Mouse (Mus musculus): ENCODE measurements around the gene Sptan1. TPM values are rescaled to one million over a fixed set of nuclear protein-coding genes. Genes with fewer than 3 reads are reported as not detected.

The Sptan1 gene
- polyA plus RNA-seq, 1 experiment from 2014 or later, result 93.0 TPM

DNA sequence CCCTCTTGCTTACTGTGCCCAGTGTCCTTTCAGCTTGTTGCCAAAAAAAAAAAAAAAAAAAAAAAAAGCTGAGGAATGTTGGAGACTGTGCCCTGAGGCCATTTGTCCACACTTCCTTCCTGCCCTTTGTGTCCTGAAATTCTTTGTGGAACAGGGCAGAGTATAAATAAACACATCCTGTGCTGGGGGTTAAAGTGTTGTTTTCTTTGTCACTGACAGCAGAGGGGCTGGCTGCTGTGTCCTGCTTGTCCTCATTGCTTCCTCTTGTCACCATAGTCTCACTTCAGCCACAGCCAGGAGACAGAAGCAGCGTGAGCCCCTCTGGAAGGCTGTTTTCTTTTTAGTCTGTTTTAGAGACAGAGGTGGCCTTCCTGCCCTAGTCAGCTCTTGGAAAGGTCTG, 20.6 kb upstream of the Sptan1 start:
- Histone ChIP-seq H3K4me3 (ENCODE audit: low read length) (no peak overlapping the region), H3K9ac (ENCODE audit: low read length) (no peak overlapping the region), H3K27me3 (ENCODE audit: control insufficient read depth, insufficient read depth, low read length) (no peaks in the 10 kb centered on the region), H3K4me1 (ENCODE audit: control insufficient read depth, insufficient read depth, low read length) (no peaks in the 10 kb centered on the region), H3K4me2 (ENCODE audit: low read depth, low read length) (no peak overlapping the region), H3K9me3 (replicated peaks; ENCODE audit: control insufficient read depth, low read length) (no peaks in the 10 kb centered on the region), H3K27ac (ENCODE audit: low read length) (peak overlapping the region; percentile 72), H3K36me3 (ENCODE audit: control insufficient read depth, insufficient read depth) (peaks cover 52% of the 10 kb centered on the region)
- WGBS, result 33% methylated on average over 1 of the region's 1 CpGs
- ATAC-seq (replicated peaks; ENCODE audit: extremely low read depth, insufficient read depth, low FRiP score), result peak; percentile 83

DNA sequence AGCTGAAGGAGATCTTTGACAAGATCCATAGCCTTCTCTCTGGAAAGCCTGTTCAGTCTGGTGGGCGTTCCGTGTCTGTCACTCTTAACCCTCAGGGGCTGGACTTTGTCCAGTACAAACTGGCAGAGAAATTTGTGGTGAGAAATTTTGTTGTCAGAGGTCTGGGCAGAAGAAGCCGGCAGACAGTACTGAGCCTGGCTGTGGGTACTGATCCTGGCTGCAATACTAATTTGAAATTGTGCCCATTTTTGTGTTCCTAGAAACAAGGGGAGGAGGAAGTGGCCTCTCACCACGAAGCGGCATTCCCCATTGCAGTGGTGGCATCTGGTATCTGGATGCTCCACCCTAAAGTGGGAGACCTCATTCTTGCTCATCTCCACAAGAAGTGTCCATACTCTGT, 16.5 kb upstream of the Sptan1 start:
- Histone ChIP-seq H3K27ac (ENCODE audit: low read length) (no peak overlapping the region), H3K4me2 (ENCODE audit: low read depth, low read length) (no peak overlapping the region), H3K4me3 (ENCODE audit: low read length) (no peak overlapping the region), H3K9ac (ENCODE audit: low read length) (no peak overlapping the region), H3K4me1 (ENCODE audit: control insufficient read depth, insufficient read depth, low read length) (no peaks in the 10 kb centered on the region), H3K36me3 (ENCODE audit: control insufficient read depth, insufficient read depth) (peaks cover 54% of the 10 kb centered on the region), H3K9me3 (replicated peaks; ENCODE audit: control insufficient read depth, low read length) (no peaks in the 10 kb centered on the region), H3K27me3 (ENCODE audit: control insufficient read depth, insufficient read depth, low read length) (no peaks in the 10 kb centered on the region)
- ATAC-seq (replicated peaks; ENCODE audit: extremely low read depth, insufficient read depth, low FRiP score), result no peak
- WGBS, result 90% methylated on average over 5 of the region's 5 CpGs

DNA sequence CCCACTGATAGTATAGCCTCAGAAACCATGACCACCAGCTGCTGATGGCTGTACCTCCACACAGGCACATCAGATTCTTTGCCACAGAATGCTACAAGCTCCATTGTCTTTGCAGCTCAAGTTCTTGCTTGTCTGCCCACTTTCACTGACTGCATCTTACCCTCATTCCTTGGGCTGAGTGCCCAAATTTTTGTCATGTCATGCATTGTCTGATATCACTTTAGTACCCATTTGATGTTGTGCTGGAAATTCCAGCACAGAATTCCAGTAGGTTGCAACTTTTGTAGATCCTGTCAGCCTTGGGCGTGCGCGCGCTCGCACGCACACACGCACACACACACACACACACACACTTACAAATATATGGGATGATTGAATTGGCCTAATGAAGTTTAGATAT, 4.1 kb upstream of the Sptan1 start:
- Histone ChIP-seq H3K4me1 (ENCODE audit: control insufficient read depth, insufficient read depth, low read length) (peaks cover 12% of the 10 kb centered on the region), H3K9me3 (replicated peaks; ENCODE audit: control insufficient read depth, low read length) (no peaks in the 10 kb centered on the region), H3K27me3 (ENCODE audit: control insufficient read depth, insufficient read depth, low read length) (no peaks in the 10 kb centered on the region), H3K9ac (ENCODE audit: low read length) (no peak overlapping the region), H3K4me3 (ENCODE audit: low read length) (no peak overlapping the region), H3K4me2 (ENCODE audit: low read depth, low read length) (no peak overlapping the region), H3K27ac (ENCODE audit: low read length) (no peak overlapping the region), H3K36me3 (ENCODE audit: control insufficient read depth, insufficient read depth) (peaks cover 13% of the 10 kb centered on the region)
- WGBS, result 92% methylated on average over 7 of the region's 7 CpGs
- ATAC-seq (replicated peaks; ENCODE audit: extremely low read depth, insufficient read depth, low FRiP score), result no peak

DNA sequence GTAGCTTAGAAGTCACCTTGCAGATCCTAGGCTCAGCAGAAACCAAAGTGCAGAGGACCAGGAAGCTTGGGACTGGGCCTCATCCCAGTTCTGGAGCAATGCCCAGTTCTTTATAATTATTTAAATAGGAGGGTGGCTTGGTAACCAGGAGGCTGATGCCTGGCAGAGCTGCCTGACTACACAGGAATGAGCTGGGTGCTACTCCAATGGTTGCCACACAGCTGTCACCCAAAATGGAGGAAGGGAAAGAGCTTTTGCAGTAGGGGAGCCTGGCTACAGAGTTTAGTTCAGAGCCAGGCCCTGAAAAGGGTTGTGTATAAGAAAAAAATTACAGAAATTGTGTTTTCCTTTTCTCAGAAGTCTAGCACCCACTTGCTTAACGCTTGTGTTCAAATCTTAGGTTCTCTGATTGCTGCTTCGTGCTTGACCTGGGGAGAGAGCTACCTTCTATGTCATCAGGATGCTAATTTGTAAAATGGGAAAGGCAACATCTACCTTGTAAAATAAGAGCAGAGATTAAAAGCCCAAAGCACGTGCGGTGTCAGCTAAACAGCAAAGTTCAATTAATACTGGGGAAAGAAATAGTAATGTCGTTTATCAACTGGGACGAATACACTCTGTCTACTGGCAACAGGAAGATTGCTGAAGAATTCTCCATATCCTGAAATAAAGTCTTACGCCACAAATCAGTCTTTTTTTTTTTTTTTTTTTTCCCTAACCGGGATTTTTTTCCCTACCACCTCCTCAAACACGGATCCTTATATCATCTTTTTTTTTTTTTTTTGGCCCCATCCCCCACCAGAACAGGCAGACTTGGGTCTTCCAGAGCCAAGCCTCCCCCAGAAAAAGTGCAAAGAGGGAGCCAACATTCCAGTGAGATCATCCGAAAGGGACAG, 758 bp upstream of the Sptan1 start:
- Histone ChIP-seq H3K4me1 (ENCODE audit: control insufficient read depth, insufficient read depth, low read length) (peaks cover 33% of the 10 kb centered on the region), H3K27me3 (ENCODE audit: control insufficient read depth, insufficient read depth, low read length) (no peaks in the 10 kb centered on the region), H3K4me2 (ENCODE audit: low read depth, low read length) (peak overlapping the region; percentile 62), H3K9ac (ENCODE audit: low read length) (peak overlapping the region; percentile 78), H3K9me3 (replicated peaks; ENCODE audit: control insufficient read depth, low read length) (no peaks in the 10 kb centered on the region), H3K27ac (ENCODE audit: low read length) (peak overlapping the region; percentile 94), H3K4me3 (ENCODE audit: low read length) (peak overlapping the region; percentile 88), H3K36me3 (ENCODE audit: control insufficient read depth, insufficient read depth) (peaks cover 5% of the 10 kb centered on the region; the same call in 1 of the 2 replicates)
- 14% methylated on average over 10 of the region's 10 CpGs for WGBS
- ATAC-seq (replicated peaks; ENCODE audit: extremely low read depth, insufficient read depth, low FRiP score), result no peak

DNA sequence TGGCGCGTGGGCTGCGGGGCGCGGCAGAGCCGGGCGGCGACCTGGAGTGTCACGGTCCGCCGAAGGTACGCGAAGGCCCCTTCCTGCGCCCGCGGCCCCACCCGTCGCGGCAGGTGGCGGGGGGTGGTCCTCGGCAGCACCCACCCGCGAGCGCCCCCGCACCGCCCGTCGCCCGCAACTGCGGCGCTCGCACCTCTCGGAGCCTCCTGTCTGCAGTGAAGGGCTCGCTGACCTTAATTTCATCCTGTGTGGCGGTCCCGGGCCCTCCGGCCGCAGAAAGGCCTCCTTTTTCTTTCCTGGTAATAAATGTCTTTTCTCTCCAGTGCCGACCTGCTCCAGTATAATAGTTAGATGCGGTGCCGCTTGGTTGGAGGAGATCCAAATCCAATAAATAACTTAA, 546 bp downstream of the Sptan1 start:
- ATAC-seq (replicated peaks; ENCODE audit: extremely low read depth, insufficient read depth, low FRiP score), result peak; percentile 11; the same call in 1 of the 2 replicates
- Histone ChIP-seq H3K9me3 (replicated peaks; ENCODE audit: control insufficient read depth, low read length) (no peaks in the 10 kb centered on the region), H3K4me2 (ENCODE audit: low read depth, low read length) (peak overlapping the region; percentile 72), H3K27ac (ENCODE audit: low read length) (peak overlapping the region; percentile 94), H3K4me3 (ENCODE audit: low read length) (peak overlapping the region; percentile 88), H3K36me3 (ENCODE audit: control insufficient read depth, insufficient read depth) (0 out of 2 replicates have a peak, but pooled peaks cover 3% of the 10 kb centered on the region), H3K9ac (ENCODE audit: low read length) (peak overlapping the region; percentile 97), H3K4me1 (ENCODE audit: control insufficient read depth, insufficient read depth, low read length) (peaks cover 40% of the 10 kb centered on the region), H3K27me3 (ENCODE audit: control insufficient read depth, insufficient read depth, low read length) (no peaks in the 10 kb centered on the region)
- WGBS, result 1% methylated on average over 31 of the region's 41 CpGs

DNA sequence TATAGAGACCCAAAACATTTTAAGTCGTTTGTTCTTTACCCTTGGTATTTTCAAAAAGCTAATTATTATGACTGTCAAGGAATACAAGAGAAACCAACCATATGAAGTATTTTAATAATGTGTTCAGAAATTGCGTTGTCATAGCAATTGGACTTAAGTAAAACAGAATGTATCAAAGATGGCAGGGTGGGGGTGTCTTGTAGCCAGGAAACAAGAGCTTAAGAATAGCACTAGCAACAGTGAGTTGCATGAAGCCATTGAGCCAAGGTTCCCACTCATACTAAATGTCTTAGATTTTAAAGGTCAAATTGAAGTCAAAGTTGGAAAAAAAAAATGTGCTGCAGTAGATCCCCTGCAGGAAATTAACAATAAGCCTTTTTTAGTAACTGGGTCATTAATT, 1.5 kb downstream of the Sptan1 start:
- peaks cover 48% of the 10 kb centered on the region for H3K4me1 ChIP-seq (ENCODE audit: control insufficient read depth, insufficient read depth, low read length)
- WGBS, result 59% methylated on average over 2 of the region's 2 CpGs
- H3K27ac ChIP-seq (ENCODE audit: low read length), result peak overlapping the region; percentile 94

DNA sequence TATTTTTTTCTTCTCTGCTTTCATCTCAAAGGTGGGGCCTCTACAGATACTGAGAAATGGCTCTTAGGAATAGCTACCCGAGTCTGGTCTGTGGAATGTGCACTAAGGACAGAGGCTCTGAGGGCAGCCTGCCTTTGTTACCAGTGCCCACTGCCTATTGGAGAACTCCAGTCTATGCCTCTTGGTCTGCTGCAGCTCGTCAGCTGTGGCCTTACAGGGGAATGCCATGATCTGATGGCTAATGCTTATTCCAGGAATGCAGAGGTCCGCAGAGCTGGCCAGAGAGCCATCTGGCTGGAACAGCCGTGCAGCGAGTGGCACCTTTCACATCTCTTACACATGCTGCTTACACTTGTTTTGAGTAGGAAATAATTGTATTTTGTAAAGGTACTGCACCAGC, 2.4 kb downstream of the Sptan1 start:
- Histone ChIP-seq H3K9me3 (replicated peaks; ENCODE audit: control insufficient read depth, low read length) (no peaks in the 10 kb centered on the region), H3K4me1 (ENCODE audit: control insufficient read depth, insufficient read depth, low read length) (peaks cover 57% of the 10 kb centered on the region), H3K4me2 (ENCODE audit: low read depth, low read length) (peak overlapping the region; percentile 72), H3K27me3 (ENCODE audit: control insufficient read depth, insufficient read depth, low read length) (no peaks in the 10 kb centered on the region), H3K9ac (ENCODE audit: low read length) (peak overlapping the region; percentile 50), H3K36me3 (ENCODE audit: control insufficient read depth, insufficient read depth) (0 out of 2 replicates have a peak, but pooled peaks cover 3% of the 10 kb centered on the region), H3K27ac (ENCODE audit: low read length) (peak overlapping the region; percentile 72), H3K4me3 (ENCODE audit: low read length) (peak overlapping the region; percentile 88)
- ATAC-seq (replicated peaks; ENCODE audit: extremely low read depth, insufficient read depth, low FRiP score), result no peak
- 29% methylated on average over 5 of the region's 5 CpGs for WGBS

More for the DNA sequence above, 1.5 kb downstream of the Sptan1 start:
- no peak for ATAC-seq (replicated peaks; ENCODE audit: extremely low read depth, insufficient read depth, low FRiP score)
- no peaks in the 10 kb centered on the region for H3K27me3 ChIP-seq (ENCODE audit: control insufficient read depth, insufficient read depth, low read length)
- no peaks in the 10 kb centered on the region for H3K9me3 ChIP-seq (replicated peaks; ENCODE audit: control insufficient read depth, low read length)
- H3K9ac ChIP-seq (ENCODE audit: low read length), result peak overlapping the region; percentile 97
- 0 out of 2 replicates have a peak, but pooled peaks cover 3% of the 10 kb centered on the region for H3K36me3 ChIP-seq (ENCODE audit: control insufficient read depth, insufficient read depth)
- H3K4me3 ChIP-seq (ENCODE audit: low read length), result peak overlapping the region; percentile 88
- peak overlapping the region; percentile 72 for H3K4me2 ChIP-seq (ENCODE audit: low read depth, low read length)

DNA sequence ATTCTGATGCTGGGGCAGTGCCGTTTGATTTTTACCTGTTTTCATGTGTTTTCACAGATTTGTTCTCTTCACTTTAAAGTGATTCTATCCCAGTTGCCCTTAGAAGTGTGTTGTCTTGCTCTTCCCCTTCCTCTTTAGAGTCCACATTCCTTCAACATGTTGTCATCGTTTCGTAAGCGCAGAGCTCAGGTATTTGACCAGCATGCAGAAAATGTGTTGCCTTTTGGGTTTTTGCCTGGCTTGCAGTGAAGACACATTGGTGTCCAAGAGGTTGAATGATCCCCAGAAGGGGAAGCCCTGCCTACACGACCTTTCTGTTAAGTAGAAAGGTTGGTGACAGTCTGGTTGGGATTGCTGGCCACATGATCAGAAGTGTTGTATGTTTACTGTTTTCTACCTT, 3.3 kb downstream of the Sptan1 start:
- Histone ChIP-seq H3K27ac (ENCODE audit: low read length) (no peak overlapping the region), H3K36me3 (ENCODE audit: control insufficient read depth, insufficient read depth) (0 out of 2 replicates have a peak, but pooled peaks cover 3% of the 10 kb centered on the region), H3K9me3 (replicated peaks; ENCODE audit: control insufficient read depth, low read length) (no peaks in the 10 kb centered on the region), H3K4me2 (ENCODE audit: low read depth, low read length) (peak overlapping the region; percentile 72), H3K27me3 (ENCODE audit: control insufficient read depth, insufficient read depth, low read length) (no peaks in the 10 kb centered on the region), H3K9ac (ENCODE audit: low read length) (no peak overlapping the region), H3K4me1 (ENCODE audit: control insufficient read depth, insufficient read depth, low read length) (peaks cover 63% of the 10 kb centered on the region), H3K4me3 (ENCODE audit: low read length) (no peak overlapping the region)
- ATAC-seq (replicated peaks; ENCODE audit: extremely low read depth, insufficient read depth, low FRiP score), result no peak
- 31% methylated on average over 5 of the region's 5 CpGs for WGBS

All from heart, embryonic 16.5 days (tissue).